Mouse (Mus musculus): ENCODE measurements at regions not wholly inside any gene's neighbourhood (a gene's known extent, or its start where the extent isn't known, plus 50 kb on each side); places are given as distances from the start of the nearest gene placed in this dataset.

DNA sequence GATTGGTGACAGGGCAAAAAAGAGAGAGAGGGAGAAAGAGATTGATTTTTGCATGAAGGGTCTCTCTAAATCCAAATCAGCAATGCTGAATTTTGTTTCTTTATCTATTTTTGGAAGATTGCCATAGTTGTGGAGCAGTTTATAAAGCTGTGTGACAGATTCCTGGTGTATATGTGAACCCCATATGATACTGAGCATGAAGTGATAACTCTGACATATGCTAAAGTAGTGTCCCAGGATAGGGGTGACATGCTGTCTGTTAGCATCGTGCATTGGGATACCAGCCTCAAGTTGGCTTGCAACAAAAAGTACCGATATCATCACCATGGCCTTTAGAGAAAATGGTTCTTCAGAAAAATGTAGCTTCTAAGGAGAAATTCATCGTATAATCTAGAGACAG, 82.3 kb upstream of the Ddx18 start:
- TF ChIP-seq CTCF (conservative IDR thresholded peaks at IDR 0.05; ENCODE audit: low read length) = no peak
- no peak for TF ChIP-seq NANOG (IDR thresholded peaks at IDR 0.05; ENCODE audit: borderline replicate concordance, low read length)
- no peak for TF ChIP-seq POU5F1 (IDR thresholded peaks at IDR 0.05; ENCODE audit: borderline replicate concordance, low read length)

Data from E14TG2a.4 (cell line).